Mouse (Mus musculus) spleen, postnatal 0 days (tissue): ENCODE results near the gene Tas2r121. TPM values are rescaled to one million over a fixed set of nuclear protein-coding genes. Genes with fewer than 3 reads are reported as not detected.

Experiments
- polyA plus RNA-seq: library from polyadenylated mRNA; unstranded; fragments of >200 nt; fragmentation: Nextera tagmentation; extraction: Ambion mirVana; gene quantifications from 2 replicates; pipeline ENCODE4 v1.2.1, GENCODE M21; 2015

The Tas2r121 gene
- not detected in 2 replicates for polyA plus RNA-seq

DNA sequence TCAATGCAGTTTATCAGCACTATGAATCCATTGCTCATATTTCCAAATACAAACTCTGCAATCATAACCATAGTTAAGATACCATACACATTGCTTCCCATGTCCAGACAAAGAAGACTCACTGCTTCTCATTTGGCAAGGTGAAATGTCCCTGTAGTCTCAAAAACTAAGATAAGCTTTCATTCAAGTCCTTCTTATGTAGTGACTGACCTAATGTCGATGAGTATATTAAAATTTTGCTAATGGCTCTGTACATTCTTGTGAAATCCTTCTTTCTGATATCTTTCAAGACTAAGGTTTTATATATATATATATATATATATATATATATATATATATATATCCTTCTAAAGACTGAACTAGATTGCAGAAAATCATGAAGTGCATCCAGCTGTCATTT lies at the start of gene Tas2r121:
Tas2r121 (minus strand) TSS at position 101 of the 400 bp plus-strand sequence.

DNA sequence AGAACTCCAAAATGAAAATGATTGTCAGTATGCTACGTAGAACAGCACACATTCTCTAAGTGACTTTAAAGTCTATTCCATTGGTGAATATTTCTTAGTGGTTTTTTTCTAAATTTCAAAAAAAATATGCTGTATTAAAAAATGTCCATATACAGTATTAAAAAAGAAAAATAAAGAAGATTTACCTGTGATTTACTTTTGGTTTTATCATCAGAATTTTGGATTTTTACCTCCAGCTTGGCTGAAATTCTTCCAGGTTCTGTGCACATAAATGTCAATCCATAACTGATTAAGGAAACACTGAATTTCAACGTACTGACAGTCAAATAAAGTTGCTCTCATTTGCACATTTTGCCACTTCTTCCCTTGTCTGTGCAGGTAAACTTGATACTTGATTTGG lies 37.1 kb upstream of the Tas2r121 start, which contains the start of gene Tas2r115:
Tas2r115 (minus strand) TSS at position 101 of the 400 bp plus-strand sequence.

GRCm38 (mm10) chr6:132711828-132712227 lies 11.0 kb upstream of the Tas2r121 start, which contains the start of gene Tas2r122:
Gene Tas2r122 (minus strand): TSS chr6:132711928.

GRCm38 (mm10) chr6:132656653-132657052 lies 44.2 kb downstream of the Tas2r121 start, which contains the start of gene Tas2r120:
Gene Tas2r120 (plus strand): TSS chr6:132656953.

GRCm38 (mm10) chr6:132651426-132651825 lies 49.4 kb downstream of the Tas2r121 start, which contains the start of gene A630073D07Rik:
Gene A630073D07Rik (minus strand): TSS chr6:132651526.

Other genes with a start within 250 kb of the Tas2r121 start
- gene Prh1, start 131.2 kb downstream of the Tas2r121 start, polyA plus RNA-seq: not detected in 2 replicates
- not detected in 2 replicates for gene Prp2, start 105.1 kb downstream of the Tas2r121 start, polyA plus RNA-seq
- gene A630073D07Rik, start 49.5 kb downstream of the Tas2r121 start, polyA plus RNA-seq: not detected in 2 replicates
- gene Tas2r120, start 44.1 kb downstream of the Tas2r121 start, polyA plus RNA-seq: not detected in 2 replicates
- gene Tas2r122, start 10.9 kb upstream of the Tas2r121 start, polyA plus RNA-seq: not detected in 2 replicates
- not detected in 2 replicates for gene Tas2r115, start 37.0 kb upstream of the Tas2r121 start, polyA plus RNA-seq
- gene Tas2r124, start 53.7 kb upstream of the Tas2r121 start, polyA plus RNA-seq: not detected in 2 replicates
- gene Tas2r102, start 61.1 kb upstream of the Tas2r121 start, polyA plus RNA-seq: not detected in 2 replicates
- gene Tas2r136, start 77.2 kb upstream of the Tas2r121 start, polyA plus RNA-seq: not detected in 2 replicates
- not detected in 2 replicates for gene Tas2r117, start 101.8 kb upstream of the Tas2r121 start, polyA plus RNA-seq
- gene Tas2r123, start 146.1 kb upstream of the Tas2r121 start, polyA plus RNA-seq: not detected in 2 replicates
- gene Tas2r116, start 154.4 kb upstream of the Tas2r121 start, polyA plus RNA-seq: not detected in 2 replicates
- gene Tas2r110, start 167.0 kb upstream of the Tas2r121 start, polyA plus RNA-seq: not detected in 2 replicates
- not detected in 2 replicates for gene Tas2r113, start 192.0 kb upstream of the Tas2r121 start, polyA plus RNA-seq
- gene Tas2r125, start 208.6 kb upstream of the Tas2r121 start, polyA plus RNA-seq: not detected in 2 replicates